Mouse (Mus musculus) lung, adult 2 months (tissue): ENCODE data around the gene Acvrl1.

ENCODE experiments used
- CTCF ChIP-seq: fragments of 200-500 bp; IDR thresholded peaks from 2 replicates; pipeline ENCODE4 v1.5.1; 2011; ENCODE audit warnings: mild to moderate bottlenecking, low read length, control low read depth; ENCODE audit not compliant: insufficient read depth
- POLR2A ChIP-seq: fragments of 200-500 bp; IDR thresholded peaks from 2 replicates; pipeline ENCODE4 v1.6.1; 2011; ENCODE audit warnings: low read depth, mild to moderate bottlenecking, control low read depth, low read length, borderline replicate concordance; ENCODE audit errors: extremely low read depth

DNA sequence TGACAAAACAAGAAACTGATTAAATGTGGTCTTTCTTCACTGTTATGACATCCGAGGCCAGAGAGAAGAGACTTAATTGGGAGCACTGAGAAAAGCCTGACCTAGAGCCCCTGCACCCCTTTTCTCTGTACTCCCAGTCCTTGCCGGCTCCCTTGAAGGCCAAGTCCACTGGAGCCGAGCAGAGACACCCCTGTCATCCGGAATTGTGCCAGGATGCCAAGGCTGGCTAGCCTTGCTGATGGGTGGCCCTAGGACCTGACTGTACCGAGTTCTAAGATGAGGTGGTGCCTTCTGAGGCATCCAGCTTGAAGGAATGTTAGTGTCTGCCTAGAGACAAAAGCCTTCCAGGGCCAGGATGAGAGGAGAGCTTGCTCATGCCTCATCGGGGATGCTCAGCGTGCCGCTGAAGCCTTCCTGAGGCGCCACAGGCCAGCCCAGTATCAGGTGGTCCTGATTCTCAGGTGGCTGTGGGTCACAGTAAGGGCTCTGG is 48.2 kb upstream of the Acvrl1 start:
- TF ChIP-seq POLR2A (no peak), CTCF (no peak)
